Mouse (Mus musculus): ENCODE data around the gene Borcs6. TPM values are rescaled to one million over a fixed set of nuclear protein-coding genes. Genes with fewer than 3 reads are reported as not detected.

Gene Borcs6
- total and polyA plus RNA-seq, 3 experiments, result 9.2 to 9.3 TPM; not detected in 1

DNA sequence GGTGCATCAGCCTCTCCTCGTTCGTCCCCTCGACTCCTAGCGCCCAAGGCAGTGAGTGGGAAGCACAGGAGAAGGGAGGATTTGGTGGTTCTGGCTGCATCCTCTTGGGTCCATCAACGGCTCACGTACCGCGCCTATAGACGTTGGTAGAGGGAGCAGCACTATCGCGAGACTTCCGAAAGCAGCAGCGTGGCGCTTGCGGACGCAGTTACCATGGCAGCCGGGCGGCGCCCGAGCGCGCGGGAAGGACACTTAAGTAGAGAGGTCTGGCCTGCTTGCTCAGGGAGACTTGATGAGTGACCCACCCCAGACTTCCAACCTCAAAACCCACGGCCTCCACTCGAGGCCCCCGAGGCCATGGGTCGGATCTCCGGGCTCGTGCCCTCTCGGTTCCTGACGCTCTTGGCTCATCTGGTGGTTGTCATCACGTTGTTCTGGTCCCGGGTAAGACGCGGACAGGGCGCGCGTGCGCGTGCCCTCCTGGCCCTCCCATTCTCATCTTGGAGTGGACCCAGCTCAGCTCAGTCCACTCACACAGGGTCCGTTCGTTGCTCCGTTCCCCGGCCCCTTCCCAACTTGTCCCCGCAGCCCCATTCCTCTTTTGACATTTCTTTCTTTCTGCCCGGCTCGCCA is 11.2 kb downstream of the Borcs6 start, which contains the start of gene Tmem107:
TSS of gene Tmem107 (plus strand) at position 217 of the 633 bp plus-strand sequence.
- Histone ChIP-seq H3K4me1 (ENCODE audit: control insufficient read depth in 1 of 2, insufficient read depth in 2 of 2, low read length in 2 of 2) (peaks cover 0 to 2% of the 10 kb centered on the region in 2 experiments; a peak in 1 of 4 replicates), H3K9me3 (replicated peaks; ENCODE audit: insufficient read depth, low read length) (no peaks in the 10 kb centered on the region)
- DNase-seq (ENCODE audit: low read depth, low spot score), result peak; percentile 99

DNA sequence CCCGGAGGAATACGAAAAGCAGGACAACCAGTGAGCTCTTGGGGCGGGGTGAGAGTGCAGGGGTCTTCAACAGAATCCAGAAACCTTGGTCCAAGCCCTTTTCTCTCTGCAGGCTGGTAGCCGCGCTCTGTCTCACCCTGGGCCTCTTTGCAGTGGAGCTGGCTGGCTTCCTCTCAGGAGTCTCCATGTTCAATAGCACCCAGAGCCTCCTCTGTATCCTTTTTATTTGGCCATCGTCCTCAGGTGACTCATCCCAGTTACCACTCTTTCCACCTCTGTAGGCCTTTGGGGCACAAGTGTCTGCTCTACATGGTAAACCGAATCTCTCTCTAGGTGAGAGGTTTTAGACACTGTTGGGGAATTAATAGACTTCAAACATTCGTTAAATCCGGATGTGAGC is 11.7 kb downstream of the Borcs6 start:
- peaks cover 0 to 2% of the 10 kb centered on the region in 2 experiments; a peak in 1 of 4 replicates for H3K4me1 ChIP-seq (ENCODE audit: control insufficient read depth in 1 of 2, insufficient read depth in 2 of 2, low read length in 2 of 2)

More for the DNA sequence above, 11.2 kb downstream of the Borcs6 start, which contains the start of gene Tmem107:
- TF ChIP-seq HCFC1 (IDR thresholded peaks at IDR 0.05; ENCODE audit: low read depth, low read length) (peak; percentile 68), TBP (IDR thresholded peaks at IDR 0.05; ENCODE audit: low read depth, low read length) (peak; percentile 85), CHD2 (IDR thresholded peaks at IDR 0.05; ENCODE audit: low read length) (peak; percentile 95), ELF1 (IDR thresholded peaks at IDR 0.05; ENCODE audit: low read depth, low read length) (0 out of 2 replicates have a peak, but pooled peaks have one; percentile 30), RAD21 (IDR thresholded peaks at IDR 0.05; ENCODE audit: low read depth, low read length) (no peak), RCOR1 (IDR thresholded peaks at IDR 0.05; ENCODE audit: low read depth, low read length) (no peak), NRF1 (IDR thresholded peaks at IDR 0.05; ENCODE audit: insufficient read depth, low read depth, low read length, poor library complexity, severe bottlenecking) (peak; percentile 86), NELFE (IDR thresholded peaks at IDR 0.05; ENCODE audit: low read depth, low read length) (peak; percentile 81), CHD1 (IDR thresholded peaks at IDR 0.05; ENCODE audit: low read depth, low read length) (no peak), CTCF (IDR thresholded peaks at IDR 0.05 in 2 of 3, conservative IDR thresholded peaks at IDR 0.05 in 1 of 3; ENCODE audit: control insufficient read depth in 1 of 3, insufficient read depth in 1 of 3, low read depth in 2 of 3, low read length in 3 of 3, poor library complexity in 1 of 3, severe bottlenecking in 1 of 3) (no peak), MAX (IDR thresholded peaks at IDR 0.05; ENCODE audit: low read length) (peak; percentile 89), ETS1 (IDR thresholded peaks at IDR 0.05; ENCODE audit: low read depth, low read length) (peak; percentile 26; the same call in 1 of the 2 replicates), MAZ (IDR thresholded peaks at IDR 0.05; ENCODE audit: low read depth, low read length) (no peak), POLR2AphosphoS2 (IDR thresholded peaks at IDR 0.05; ENCODE audit: low read length) (peak; percentile 82; the same call in 1 of the 2 replicates), MYC (IDR thresholded peaks at IDR 0.05; ENCODE audit: low read depth, low read length) (peak; percentile 86), EP300 (IDR thresholded peaks at IDR 0.05; ENCODE audit: low read depth in 1 of 2, low read length in 2 of 2) (no peak), MXI1 (IDR thresholded peaks at IDR 0.05; ENCODE audit: low read depth, low read length) (peak; percentile 95), E2F4 (IDR thresholded peaks at IDR 0.05; ENCODE audit: borderline replicate concordance, low read depth, low read length) (peak; percentile 94), SIN3A (IDR thresholded peaks at IDR 0.05; ENCODE audit: low read length) (peak; percentile 98), ZNF384 (IDR thresholded peaks at IDR 0.05; ENCODE audit: low read depth, low read length) (no peak), TCF12 (IDR thresholded peaks at IDR 0.05; ENCODE audit: low read depth, low read length) (no peak; the same call in 1 of the 2 replicates), POLR2A (IDR thresholded peaks at IDR 0.05; ENCODE audit: control insufficient read depth in 1 of 2, insufficient read depth in 1 of 2, low read depth in 1 of 2, low read length in 2 of 2, poor library complexity in 1 of 2) (peak; percentile 75 to 94), ZMIZ1 (IDR thresholded peaks at IDR 0.05; ENCODE audit: low read depth, low read length) (peak; percentile 47; the same call in 1 of the 2 replicates)
- H3K36me3 ChIP-seq (ENCODE audit: control insufficient read depth in 1 of 2, insufficient read depth in 2 of 2, low read length in 2 of 2), result peaks cover 0 to 2% of the 10 kb centered on the region in 2 experiments; a peak in 1 of 4 replicates
- H3K79me2 ChIP-seq (ENCODE audit: control insufficient read depth, insufficient read depth, low read length, poor library complexity), result peaks cover 5% of the 10 kb centered on the region; the same call in 1 of the 2 replicates
- H3K27ac ChIP-seq (ENCODE audit: control insufficient read depth, low read depth, low read length), result peak within 1 kb of the TSS; percentile 68
- no peaks in the 10 kb centered on the region for H3K27me3 ChIP-seq (ENCODE audit: control insufficient read depth in 1 of 2, insufficient read depth in 2 of 2, low read length in 2 of 2)
- peak within 1 kb of the TSS; percentile 70 to 75 for H3K4me3 ChIP-seq (ENCODE audit: control insufficient read depth in 1 of 2, insufficient read depth in 1 of 2, low read depth in 2 of 2, low read length in 2 of 2)
- peak within 1 kb of the TSS; percentile 79 for H3K9ac ChIP-seq (ENCODE audit: control insufficient read depth, low read depth, low read length, poor library complexity, severe bottlenecking)

More for the DNA sequence above, 11.7 kb downstream of the Borcs6 start:
- H3K9ac ChIP-seq (ENCODE audit: control insufficient read depth, low read depth, low read length, poor library complexity, severe bottlenecking), result peak overlapping the region; percentile 77
- no peaks in the 10 kb centered on the region for H3K27me3 ChIP-seq (ENCODE audit: control insufficient read depth in 1 of 2, insufficient read depth in 2 of 2, low read length in 2 of 2)
- H3K27ac ChIP-seq (ENCODE audit: control insufficient read depth, low read depth, low read length), result peak overlapping the region; percentile 56
- TF ChIP-seq TAL1 (IDR thresholded peaks at IDR 0.05; ENCODE audit: low read length) (no peak), POLR2AphosphoS2 (IDR thresholded peaks at IDR 0.05; ENCODE audit: low read length) (no peak), GABPA (IDR thresholded peaks at IDR 0.05; ENCODE audit: low read depth, low read length) (no peak), MXI1 (IDR thresholded peaks at IDR 0.05; ENCODE audit: low read depth, low read length) (no peak), MYB (IDR thresholded peaks at IDR 0.05; ENCODE audit: low read depth, low read length) (no peak), NELFE (IDR thresholded peaks at IDR 0.05; ENCODE audit: low read depth, low read length) (no peak), ZNF384 (IDR thresholded peaks at IDR 0.05; ENCODE audit: low read depth, low read length) (no peak), ELF1 (IDR thresholded peaks at IDR 0.05; ENCODE audit: low read depth, low read length) (no peak), BHLHE40 (IDR thresholded peaks at IDR 0.05; ENCODE audit: borderline replicate concordance, low read depth, low read length) (no peak), MAZ (IDR thresholded peaks at IDR 0.05; ENCODE audit: low read depth, low read length) (no peak), POLR2A (IDR thresholded peaks at IDR 0.05; ENCODE audit: control insufficient read depth in 1 of 2, insufficient read depth in 1 of 2, low read depth in 1 of 2, low read length in 2 of 2, poor library complexity in 1 of 2) (no peak), ZKSCAN1 (IDR thresholded peaks at IDR 0.05; ENCODE audit: low read depth, low read length) (no peak), TCF12 (IDR thresholded peaks at IDR 0.05; ENCODE audit: low read depth, low read length) (no peak), NRF1 (IDR thresholded peaks at IDR 0.05; ENCODE audit: insufficient read depth, low read depth, low read length, poor library complexity, severe bottlenecking) (no peak), MAFK (IDR thresholded peaks at IDR 0.05; ENCODE audit: borderline replicate concordance, low read depth, low read length) (no peak), CHD2 (IDR thresholded peaks at IDR 0.05; ENCODE audit: low read length) (no peak), KAT2A (conservative IDR thresholded peaks at IDR 0.05; ENCODE audit: low read depth, low read length) (no peak), MAX (IDR thresholded peaks at IDR 0.05; ENCODE audit: low read length) (no peak), RCOR1 (IDR thresholded peaks at IDR 0.05; ENCODE audit: low read depth, low read length) (no peak)
- DNase-seq (ENCODE audit: low read depth, low spot score), result no peak
- H3K36me3 ChIP-seq (ENCODE audit: control insufficient read depth in 1 of 2, insufficient read depth in 2 of 2, low read length in 2 of 2), result peaks cover 0 to 2% of the 10 kb centered on the region in 2 experiments; a peak in 1 of 4 replicates
- peak overlapping the region; percentile 49 to 75 for H3K4me3 ChIP-seq (ENCODE audit: control insufficient read depth in 1 of 2, insufficient read depth in 1 of 2, low read depth in 2 of 2, low read length in 2 of 2)
- H3K9me3 ChIP-seq (replicated peaks; ENCODE audit: insufficient read depth, low read length), result no peaks in the 10 kb centered on the region
- peaks cover 5% of the 10 kb centered on the region; the same call in 1 of the 2 replicates for H3K79me2 ChIP-seq (ENCODE audit: control insufficient read depth, insufficient read depth, low read length, poor library complexity)
